ENCODE assay signal across 8 mouse cellular contexts in genomic region chr16:33185261-33186046, GRCm38 (mm10). TPM values are rescaled to one million over a fixed set of nuclear protein-coding genes. Genes with fewer than 3 reads are reported as not detected.
DNase-seq lines count a peak whose midpoint lies in the region; ATAC-seq and TF ChIP-seq lines count a peak whose summit lies in the region.

No protein-coding gene starts in this region.

- H3K27ac ChIP-seq in forebrain, embryonic 15.5 days (replicated peaks), result peak overlapping the region; percentile 94
- peak overlapping the region; percentile 96 for H3K27ac ChIP-seq in hindbrain, embryonic 10.5 days
- H3K27ac ChIP-seq in limb, embryonic 13.5 days, result peak overlapping the region; percentile 90
- H3K27ac ChIP-seq in midbrain, embryonic 11.5 days (ENCODE audit: low read depth, low read length), result peak overlapping the region; percentile 73
- H3K27ac ChIP-seq in stomach, postnatal 0 days (replicated peaks), result peak overlapping the region; percentile 97

- no peaks in the 10 kb centered on the region for H3K36me3 ChIP-seq in forebrain, embryonic 15.5 days
- H3K36me3 ChIP-seq in hindbrain, embryonic 10.5 days, result peaks cover 4% of the 10 kb centered on the region; the same call in 1 of the 2 replicates
- H3K36me3 ChIP-seq in limb, embryonic 13.5 days, result no peaks in the 10 kb centered on the region
- H3K36me3 ChIP-seq in midbrain, embryonic 11.5 days (ENCODE audit: control insufficient read depth, insufficient read depth, low read length), result no peaks in the 10 kb centered on the region
- H3K36me3 ChIP-seq in stomach, postnatal 0 days (ENCODE audit: control insufficient read depth, insufficient read depth, low read length), result no peaks in the 10 kb centered on the region

- peak overlapping the region; percentile 97 for H3K9ac ChIP-seq in forebrain, embryonic 15.5 days (replicated peaks)
- H3K9ac ChIP-seq in limb, embryonic 13.5 days, result peak overlapping the region; percentile 95
- peak overlapping the region; percentile 97 for H3K9ac ChIP-seq in midbrain, embryonic 11.5 days (ENCODE audit: low read length)
- peak overlapping the region; percentile 99 for H3K9ac ChIP-seq in stomach, postnatal 0 days (ENCODE audit: low read length)

- no peaks in the 10 kb centered on the region for H3K9me3 ChIP-seq in forebrain, embryonic 15.5 days
- no peaks in the 10 kb centered on the region for H3K9me3 ChIP-seq in hindbrain, embryonic 10.5 days
- H3K9me3 ChIP-seq in limb, embryonic 13.5 days, result no peaks in the 10 kb centered on the region
- H3K9me3 ChIP-seq in midbrain, embryonic 11.5 days (ENCODE audit: control insufficient read depth, low read length), result no peaks in the 10 kb centered on the region
- no peaks in the 10 kb centered on the region for H3K9me3 ChIP-seq in stomach, postnatal 0 days (ENCODE audit: control insufficient read depth, low read length)

- TF ChIP-seq EP300 in stomach, postnatal 0 days (optimal IDR thresholded peaks at IDR 0.05), result no peak

- ATAC-seq in forebrain, embryonic 15.5 days (replicated peaks), result peak; percentile 80
- ATAC-seq in limb, embryonic 13.5 days (ENCODE audit: low FRiP score, low read depth), result peak; percentile 79; the same call in 1 of the 2 replicates
- peak; percentile 86 for ATAC-seq in midbrain, embryonic 11.5 days (ENCODE audit: low FRiP score)
- ATAC-seq in stomach, postnatal 0 days (ENCODE audit: low FRiP score, low TSS enrichment), result peak; percentile 73

- H3K4me1 ChIP-seq in forebrain, embryonic 15.5 days, result peaks cover 42% of the 10 kb centered on the region
- H3K4me1 ChIP-seq in hindbrain, embryonic 10.5 days (replicated peaks), result peaks cover 31% of the 10 kb centered on the region
- peaks cover 27% of the 10 kb centered on the region for H3K4me1 ChIP-seq in limb, embryonic 13.5 days
- H3K4me1 ChIP-seq in midbrain, embryonic 11.5 days (ENCODE audit: control insufficient read depth, insufficient read depth, low read length), result peaks cover 12% of the 10 kb centered on the region
- peaks cover 5% of the 10 kb centered on the region for H3K4me1 ChIP-seq in stomach, postnatal 0 days (replicated peaks; ENCODE audit: control insufficient read depth, insufficient read depth)

- H3K27me3 ChIP-seq in forebrain, embryonic 15.5 days, result no peaks in the 10 kb centered on the region
- H3K27me3 ChIP-seq in hindbrain, embryonic 10.5 days (ENCODE audit: insufficient read depth, poor library complexity, severe bottlenecking), result no peaks in the 10 kb centered on the region
- no peaks in the 10 kb centered on the region for H3K27me3 ChIP-seq in limb, embryonic 13.5 days
- H3K27me3 ChIP-seq in midbrain, embryonic 11.5 days (ENCODE audit: control insufficient read depth, insufficient read depth, low read length), result no peaks in the 10 kb centered on the region
- no peaks in the 10 kb centered on the region for H3K27me3 ChIP-seq in stomach, postnatal 0 days (ENCODE audit: control insufficient read depth, insufficient read depth, low read length)

- peak; percentile 61 for DNase-seq in retina, embryonic 14.5 days (ENCODE audit: low spot score)
- no peak for DNase-seq in retina, postnatal 1 day
- peak; percentile 25 to 54 for DNase-seq in cerebellum, adult 18-20 months
- DNase-seq in hindbrain, embryonic 10.5 days (ENCODE audit: low spot score), result peak; percentile 44
- DNase-seq in midbrain, embryonic 11.5 days (ENCODE audit: low spot score, missing footprints), result peak; percentile 95
- DNase-seq in stomach, postnatal 0 days (ENCODE audit: low spot score), result peak; percentile 69

- H3K4me3 ChIP-seq in forebrain, embryonic 15.5 days, result peak overlapping the region; percentile 62
- H3K4me3 ChIP-seq in hindbrain, embryonic 10.5 days, result peak overlapping the region; percentile 94
- H3K4me3 ChIP-seq in limb, embryonic 13.5 days, result peak overlapping the region; percentile 94
- peak overlapping the region; percentile 95 for H3K4me3 ChIP-seq in midbrain, embryonic 11.5 days (ENCODE audit: low read depth, low read length)
- H3K4me3 ChIP-seq in stomach, postnatal 0 days (ENCODE audit: low read depth, low read length), result peak overlapping the region; percentile 97

- WGBS in forebrain, embryonic 15.5 days, result under 1% methylated on average over 45 of the region's 59 CpGs
- under 1% methylated on average over 59 of the region's 59 CpGs for WGBS in hindbrain, embryonic 10.5 days
- WGBS in limb, embryonic 13.5 days, result under 1% methylated on average over 53 of the region's 59 CpGs
- WGBS in midbrain, embryonic 11.5 days, result under 1% methylated on average over 53 of the region's 59 CpGs
- WGBS in stomach, postnatal 0 days, result under 1% methylated on average over 59 of the region's 59 CpGs

- peak; percentile 42 for TF ChIP-seq CTCF in stomach, postnatal 0 days (IDR thresholded peaks at IDR 0.05; ENCODE audit: low read depth)

- peak overlapping the region; percentile 94 for H3K4me2 ChIP-seq in forebrain, embryonic 15.5 days (replicated peaks)
- H3K4me2 ChIP-seq in limb, embryonic 13.5 days (replicated peaks), result peak overlapping the region; percentile 97
- H3K4me2 ChIP-seq in midbrain, embryonic 11.5 days, result peak overlapping the region; percentile 75
- H3K4me2 ChIP-seq in stomach, postnatal 0 days (replicated peaks; ENCODE audit: low read depth), result peak overlapping the region; percentile 91

RNA-seq across cellular contexts. Expression of gene Osbpl11, which starts 0.6 kb away (rescaled TPM):
- polyA plus RNA-seq in forebrain, embryonic 15.5 days (2015; fragmentation: Nextera tagmentation; extraction: Ambion mirVana), result 20.3 and 22.0 TPM in 2 replicates
- polyA plus RNA-seq in hindbrain, embryonic 10.5 days (2016; fragmentation: Nextera tagmentation; extraction: Ambion mirVana), result 23.2 and 24.0 TPM in 2 replicates
- 17.6 and 18.2 TPM in 2 replicates for polyA plus RNA-seq in limb, embryonic 13.5 days (2015; fragmentation: Nextera tagmentation; extraction: Ambion mirVana)
- polyA plus RNA-seq in midbrain, embryonic 11.5 days (2014; fragmentation: Nextera tagmentation; extraction: Ambion mirVana), result 24.5 and 25.2 TPM in 2 replicates
- polyA plus RNA-seq in stomach, postnatal 0 days (2015; fragmentation: Nextera tagmentation; extraction: Ambion mirVana), result 8.1 and 9.0 TPM in 2 replicates
